Mouse (Mus musculus) C2C12 (cell line): ENCODE results near the gene Krt82.

Source experiments
- CEBPB ChIP-seq: IDR thresholded peaks from one replicate; pipeline ENCODE4 v1.6.1; 2011; ENCODE audit warnings: low read depth, mild to moderate bottlenecking, control low read depth, moderate library complexity
- CTCF ChIP-seq: IDR thresholded peaks from one replicate; pipeline ENCODE4 v1.5.1; 2011; ENCODE audit not compliant: control insufficient read depth, insufficient read depth, insufficient read length
- FOSL1 ChIP-seq: IDR thresholded peaks from one replicate; pipeline ENCODE4 v1.8.0; 2011; ENCODE audit warnings: mild to moderate bottlenecking, low read length; ENCODE audit not compliant: poor library complexity, insufficient read depth, severe bottlenecking
- MAX ChIP-seq: IDR thresholded peaks from one replicate; pipeline ENCODE4 v1.6.1; 2011; ENCODE audit warnings: mild to moderate bottlenecking, control low read depth
- MYOD1 ChIP-seq: IDR thresholded peaks from one replicate; pipeline ENCODE4 v1.6.1; 2011; ENCODE audit warnings: low read depth; ENCODE audit not compliant: control insufficient read depth, insufficient read length
- MYOG ChIP-seq: IDR thresholded peaks from one replicate; pipeline ENCODE4 v1.6.1; 2011; ENCODE audit not compliant: control insufficient read depth, insufficient read length; ENCODE audit errors: extremely low read depth
- USF1 ChIP-seq: IDR thresholded peaks from one replicate; pipeline ENCODE4 v1.6.1; 2011; ENCODE audit warnings: low read depth, mild to moderate bottlenecking, control low read depth, moderate library complexity

DNA sequence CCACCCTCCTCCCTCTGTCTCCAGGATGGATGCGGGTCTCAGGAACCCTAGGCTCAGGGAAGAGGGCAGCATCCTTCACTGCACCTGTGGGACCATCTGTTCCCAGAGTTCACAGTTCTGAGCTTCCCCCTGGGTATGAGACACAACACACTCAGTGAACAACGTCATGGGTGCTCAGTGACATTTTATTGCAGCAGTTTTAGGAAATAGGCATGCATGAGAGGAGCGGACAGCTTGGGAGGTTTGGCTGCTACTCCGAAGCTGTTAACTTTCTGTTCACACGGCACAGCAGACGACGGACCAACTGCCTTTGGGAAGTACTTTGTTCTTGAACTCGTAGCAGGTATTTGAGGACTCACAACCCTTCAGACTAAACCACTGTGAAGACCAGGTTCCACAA is 1.7 kb upstream of the Krt82 start:
- TF ChIP-seq CTCF, result no peak
- no peak for TF ChIP-seq USF1
- no peak for TF ChIP-seq MAX
- no peak for TF ChIP-seq MYOD1
- no peak for TF ChIP-seq FOSL1
- no peak for TF ChIP-seq MYOG
- no peak for TF ChIP-seq CEBPB
